Mouse (Mus musculus): Measurements from ENCODE around the gene Ube2l3. TPM values are rescaled to one million over a fixed set of nuclear protein-coding genes. Genes with fewer than 3 reads are reported as not detected.

Ube2l3 gene
- total RNA-seq, 2 experiments from 2014 or later = 140 to 146 TPM

GRCm38 (mm10) chr16:17137355-17137754 lies 65.1 kb downstream of the Ube2l3 start:
- no peak for TF ChIP-seq CTCF (IDR thresholded peaks at IDR 0.05)
- Histone ChIP-seq H3K27ac (no peak overlapping the region), H3K4me3 (no peak overlapping the region)
- no peak for DNase-seq (ENCODE audit: extremely low spot score in 1 of 2, low spot score in 2 of 2)
- intact Hi-C loops (cut with DNase I) = no loop called here

- intact Hi-C loops (cut with DNase I) = loop anchor here (5.0 kb wide), 1 partner anchor 74 kb away; the partner anchor contains the start of gene Rimbp3
- H3K27ac ChIP-seq = no peak overlapping the region
- no peak for DNase-seq (ENCODE audit: extremely low spot score in 1 of 2, low spot score in 2 of 2)
- no peak for TF ChIP-seq CTCF (IDR thresholded peaks at IDR 0.05)
- peak overlapping the region; percentile 98 for H3K4me3 ChIP-seq
Observed at GRCm38 (mm10) chr16:17132906-17133200, 69.6 kb downstream of the Ube2l3 start.

- intact Hi-C loops (cut with DNase I) = loop anchor here (5.0 kb wide), 1 partner anchor 75 kb away; the partner anchor contains the start of gene Rimbp3
Observed at GRCm38 (mm10) chr16:17132089-17132905, 70.2 kb downstream of the Ube2l3 start, which contains the start of gene Sdf2l1. Gene Sdf2l1 (minus strand): TSS chr16:17132383.

GRCm38 (mm10) chr16:17131191-17132088 lies 71.0 kb downstream of the Ube2l3 start:
- no peak for TF ChIP-seq CTCF (IDR thresholded peaks at IDR 0.05)
- peak overlapping the region; percentile 98 for H3K4me3 ChIP-seq
- peak; percentile 26 to 39 for DNase-seq (ENCODE audit: extremely low spot score in 1 of 2, low spot score in 2 of 2)
- peak overlapping the region; percentile 84 for H3K27ac ChIP-seq
- intact Hi-C loops (cut with DNase I) = loop anchor here (5.0 kb wide), 1 partner anchor 76 kb away; the partner anchor contains the start of gene Rimbp3

More at GRCm38 (mm10) chr16:17132089-17132905, 70.2 kb downstream of the Ube2l3 start, which contains the start of gene Sdf2l1:
- Histone ChIP-seq H3K4me3 (peak within 1 kb of the TSS; percentile 98), H3K27ac (peak within 1 kb of the TSS; percentile 84)
- peak; percentile 33 for TF ChIP-seq CTCF (IDR thresholded peaks at IDR 0.05)
- peak; percentile 98 for DNase-seq (ENCODE audit: extremely low spot score in 1 of 2, low spot score in 2 of 2)

- Histone ChIP-seq H3K4me3 (no peak overlapping the region), H3K27ac (no peak overlapping the region)
- intact Hi-C loops (cut with DNase I) = loop anchor here (1.0 kb wide), 1 partner anchor 149 kb away; the partner anchor contains the start of gene Tmem191c
- peak; percentile 56 for TF ChIP-seq CTCF (IDR thresholded peaks at IDR 0.05)
- no peak for DNase-seq (ENCODE audit: extremely low spot score in 1 of 2, low spot score in 2 of 2)
Observed at GRCm38 (mm10) chr16:17127292-17127691, 75.2 kb downstream of the Ube2l3 start.

- peak; percentile 59 to 61 for DNase-seq (ENCODE audit: extremely low spot score in 1 of 2, low spot score in 2 of 2)
- Histone ChIP-seq H3K4me3 (peak within 1 kb of the TSS; percentile 29), H3K27ac (no peak within 1 kb of the TSS)
- intact Hi-C loops (cut with DNase I) = no loop called here
- no peak for TF ChIP-seq CTCF (IDR thresholded peaks at IDR 0.05)
Observed at GRCm38 (mm10) chr16:17124871-17125520, 77.5 kb downstream of the Ube2l3 start, which contains the start of gene 2610318N02Rik. Gene 2610318N02Rik (minus strand): TSS chr16:17125167.

- Histone ChIP-seq H3K27ac (no peak overlapping the region), H3K4me3 (no peak overlapping the region; the same call in 1 of the 2 replicates)
- intact Hi-C loops (cut with DNase I) = no loop called here
- DNase-seq (ENCODE audit: extremely low spot score in 1 of 2, low spot score in 2 of 2) = no peak
- TF ChIP-seq CTCF (IDR thresholded peaks at IDR 0.05) = no peak
Observed at GRCm38 (mm10) chr16:17124119-17124870, 78.2 kb downstream of the Ube2l3 start.

- no peak overlapping the region for H3K4me3 ChIP-seq
- no peak for TF ChIP-seq CTCF (IDR thresholded peaks at IDR 0.05)
- intact Hi-C loops (cut with DNase I) = no loop called here
- no peak for DNase-seq (ENCODE audit: extremely low spot score in 1 of 2, low spot score in 2 of 2)
- H3K27ac ChIP-seq = no peak overlapping the region
Observed at GRCm38 (mm10) chr16:17121569-17121968, 80.9 kb downstream of the Ube2l3 start.

GRCm38 (mm10) chr16:17117309-17117799 lies 85.1 kb downstream of the Ube2l3 start:
- TF ChIP-seq CTCF (IDR thresholded peaks at IDR 0.05) = no peak
- H3K27ac ChIP-seq = no peak overlapping the region
- intact Hi-C loops (cut with DNase I) = no loop called here
- DNase-seq (ENCODE audit: extremely low spot score in 1 of 2, low spot score in 2 of 2) = no peak
- H3K4me3 ChIP-seq = no peak overlapping the region
